Mouse (Mus musculus) mesoderm, embryonic 11.5 days (tissue): Measurements from ENCODE around the gene Slco4a1.

Source experiments
- DNase-seq: peaks from one replicate; pipeline ENCODE4 v3.0.0-alpha.2; 2012; ENCODE audit warnings: low read depth, low spot score

The Slco4a1 gene

DNA sequence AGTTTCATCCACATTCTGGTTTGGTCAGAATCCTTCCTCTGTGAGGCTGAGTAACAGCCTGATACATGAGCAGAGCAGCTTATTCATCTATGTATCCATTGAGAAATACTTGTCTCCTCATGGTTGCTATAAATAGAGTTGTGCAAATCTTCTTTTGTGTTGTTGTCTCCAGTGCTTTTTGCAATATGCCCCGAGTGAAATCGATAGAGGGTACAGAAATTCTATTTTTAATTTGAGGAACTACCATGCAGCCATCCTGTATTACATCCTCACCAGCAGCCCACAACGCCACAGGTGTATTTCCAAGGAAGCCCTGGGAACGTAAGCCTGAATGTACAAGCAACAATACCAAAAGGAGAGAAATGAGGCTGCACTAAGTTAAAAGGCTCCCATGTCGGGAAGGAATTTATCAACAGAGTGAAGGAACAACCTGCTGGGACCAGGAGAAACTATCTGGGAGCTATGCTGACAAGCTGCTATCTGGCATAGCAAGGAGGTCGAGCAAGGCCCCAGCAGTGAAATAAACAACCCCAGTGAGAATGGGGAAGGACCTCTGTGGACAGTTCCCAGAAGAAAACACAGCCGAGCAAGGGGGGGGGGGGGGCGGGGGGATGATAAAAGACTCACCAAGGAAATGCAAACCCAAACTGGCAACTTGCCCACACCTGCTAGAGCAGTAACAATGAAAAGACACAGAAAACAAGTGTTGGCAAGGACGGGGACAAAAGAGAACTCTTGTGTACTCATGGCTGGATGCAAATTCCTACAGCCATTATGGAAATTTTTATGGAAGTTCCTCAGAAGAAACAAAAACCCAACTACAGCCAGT lies 10.9 kb upstream of the Slco4a1 start:
- no peak for DNase-seq

DNA sequence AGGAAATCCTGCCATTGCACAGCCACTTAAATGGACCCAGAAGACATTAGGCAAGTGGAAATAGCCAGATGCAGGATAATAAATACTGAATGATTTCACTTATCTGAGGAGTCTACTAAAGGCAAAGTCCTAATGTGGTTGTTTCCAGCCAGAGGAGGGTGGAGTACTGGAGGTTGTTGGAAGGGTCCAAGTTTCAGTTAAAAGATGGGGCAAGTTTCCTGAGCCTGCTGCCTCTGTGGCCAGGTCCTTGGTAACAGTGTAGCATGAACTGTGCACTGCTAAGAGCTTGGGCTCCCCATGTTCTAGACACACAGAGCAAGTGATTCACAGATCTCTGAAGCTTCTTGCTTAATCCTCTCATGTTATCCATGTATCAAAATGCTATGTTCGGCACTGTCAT lies 10.1 kb upstream of the Slco4a1 start:
- DNase-seq, result no peak

DNA sequence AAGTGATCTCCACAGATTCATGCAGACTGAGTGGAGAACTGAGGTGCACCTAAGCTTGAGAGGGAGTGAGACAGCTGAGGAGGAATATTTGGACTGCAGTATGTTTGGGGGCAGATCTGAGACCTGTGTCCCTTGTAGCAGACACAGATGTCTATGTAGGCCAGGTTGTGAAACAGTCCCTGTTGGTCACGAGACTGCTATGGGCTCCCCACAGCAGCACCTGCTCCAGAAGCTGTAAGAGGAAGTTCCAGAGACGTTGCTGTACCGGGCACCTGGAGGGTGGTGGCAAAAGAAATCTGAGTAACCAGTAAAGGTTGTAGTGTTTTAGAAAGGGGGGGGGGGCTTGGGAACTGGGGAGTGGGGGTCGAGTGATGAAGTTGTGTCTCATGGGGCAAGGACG lies 7.0 kb upstream of the Slco4a1 start:
- DNase-seq, result no peak

DNA sequence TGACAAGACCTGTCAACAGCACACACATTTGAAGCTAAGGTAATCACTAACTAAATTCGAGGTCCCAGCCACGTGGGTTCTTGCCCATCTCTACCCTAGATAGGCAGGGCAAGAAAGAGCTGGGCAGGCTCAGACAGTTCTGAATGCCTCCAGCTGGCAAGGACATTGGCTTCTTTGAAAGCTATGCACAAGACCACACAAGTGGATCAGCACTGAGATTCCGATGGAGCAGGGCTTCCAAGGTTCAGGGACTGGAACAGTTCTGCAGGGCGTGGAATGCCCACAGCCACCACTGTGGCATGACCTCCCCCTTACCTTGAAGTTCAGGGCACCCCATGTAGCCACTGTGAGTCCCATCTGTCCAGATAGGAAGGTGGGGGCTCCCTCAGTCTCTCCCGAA lies 5.5 kb upstream of the Slco4a1 start:
- DNase-seq, result no peak

GRCm38 (mm10) chr2:180456705-180457104 lies 660 bp downstream of the Slco4a1 start:
- no peak for DNase-seq

DNA sequence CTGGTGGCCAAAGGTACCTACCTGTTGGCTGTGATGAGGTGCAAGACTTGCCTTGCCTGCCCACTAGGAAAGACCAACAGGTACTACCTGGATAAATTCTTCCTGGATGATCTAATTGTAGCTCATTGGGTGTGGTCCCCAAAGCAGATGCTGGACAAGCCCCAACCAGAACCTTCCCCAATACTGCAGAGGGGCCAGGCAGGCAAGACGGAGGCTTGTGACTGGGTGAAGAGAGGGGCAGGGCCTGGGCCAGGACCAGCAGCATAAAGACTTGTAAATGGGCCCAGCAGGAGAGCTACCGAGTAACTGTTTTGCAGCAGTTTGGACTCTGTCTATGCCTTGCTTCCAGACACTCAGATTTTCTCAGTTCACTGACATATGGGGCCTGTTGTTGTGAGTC lies 1.6 kb downstream of the Slco4a1 start:
- no peak for DNase-seq

- DNase-seq, result no peak
Observed at GRCm38 (mm10) chr2:180459437-180459836, 3.4 kb downstream of the Slco4a1 start.

DNA sequence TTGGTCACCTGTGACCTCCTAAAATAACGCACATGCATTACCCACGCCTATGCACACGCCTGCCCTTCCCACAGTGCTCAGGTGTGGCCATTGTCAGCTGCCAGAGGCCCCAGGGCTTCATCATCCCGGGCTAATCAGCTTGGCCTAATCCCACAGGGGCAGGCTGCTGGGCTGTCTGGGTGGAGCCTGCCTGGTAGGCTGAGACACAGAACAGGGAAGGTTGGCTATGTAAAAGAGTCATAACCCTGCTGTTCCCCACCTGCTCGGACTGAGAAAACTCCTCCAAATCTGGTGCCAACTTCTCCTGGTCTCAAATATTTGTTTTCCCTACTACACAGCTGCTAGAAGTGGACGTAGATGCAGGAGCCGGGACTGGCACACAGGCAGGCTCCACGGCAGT lies 4.8 kb downstream of the Slco4a1 start:
- DNase-seq, result no peak

GRCm38 (mm10) chr2:180462593-180462992 lies 6.5 kb downstream of the Slco4a1 start:
- no peak for DNase-seq

DNA sequence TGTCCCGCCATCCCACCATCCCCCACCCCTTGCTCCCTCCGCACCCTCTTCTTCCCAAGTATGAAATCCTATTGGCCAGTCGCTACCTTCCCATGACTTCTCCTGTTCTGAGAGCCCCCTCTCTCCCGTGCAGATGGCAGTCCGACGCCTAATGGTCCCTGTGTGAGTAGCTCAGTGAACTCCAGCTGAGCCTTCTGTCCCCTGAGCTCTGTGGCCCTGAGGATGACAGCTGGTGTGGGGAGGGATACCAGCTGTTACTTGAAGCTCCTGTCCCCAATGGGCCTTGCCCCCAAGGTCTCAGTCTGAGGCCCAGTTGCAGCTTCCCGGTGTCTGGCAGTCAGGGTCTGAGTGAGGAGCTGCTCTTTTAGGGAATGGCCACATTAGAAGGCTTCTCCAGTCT lies 10.5 kb downstream of the Slco4a1 start:
- peak; percentile 55 for DNase-seq

- no peak for DNase-seq
Observed at GRCm38 (mm10) chr2:180468871-180469270, 12.8 kb downstream of the Slco4a1 start.

DNA sequence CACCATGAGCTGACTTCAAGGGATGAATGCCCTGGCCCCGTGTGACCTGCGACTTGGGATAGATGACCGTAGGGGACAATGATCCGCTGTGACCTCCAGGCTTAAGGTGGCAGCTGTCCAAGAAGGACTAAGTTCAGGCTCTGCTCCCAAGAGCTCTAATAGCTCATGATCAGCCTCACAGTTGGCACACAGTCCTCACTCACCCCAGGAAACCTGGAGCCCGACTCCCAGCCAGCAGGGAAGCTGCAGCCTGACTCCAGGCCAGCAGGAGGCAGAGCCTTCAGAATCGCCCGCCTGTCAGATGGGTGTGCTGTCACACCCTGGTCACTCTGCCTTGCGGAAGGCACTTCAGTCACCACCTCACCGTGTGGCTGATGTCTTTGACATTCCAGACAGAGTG lies 13.7 kb downstream of the Slco4a1 start:
- DNase-seq, result no peak

GRCm38 (mm10) chr2:180472306-180473079 lies 16.4 kb downstream of the Slco4a1 start:
- DNase-seq, result peak; percentile 79

GRCm38 (mm10) chr2:180473080-180473440 lies 17.0 kb downstream of the Slco4a1 start:
- DNase-seq, result peak; percentile 81

- no peak for DNase-seq
Observed at GRCm38 (mm10) chr2:180474864-180475263, 18.8 kb downstream of the Slco4a1 start.

DNA sequence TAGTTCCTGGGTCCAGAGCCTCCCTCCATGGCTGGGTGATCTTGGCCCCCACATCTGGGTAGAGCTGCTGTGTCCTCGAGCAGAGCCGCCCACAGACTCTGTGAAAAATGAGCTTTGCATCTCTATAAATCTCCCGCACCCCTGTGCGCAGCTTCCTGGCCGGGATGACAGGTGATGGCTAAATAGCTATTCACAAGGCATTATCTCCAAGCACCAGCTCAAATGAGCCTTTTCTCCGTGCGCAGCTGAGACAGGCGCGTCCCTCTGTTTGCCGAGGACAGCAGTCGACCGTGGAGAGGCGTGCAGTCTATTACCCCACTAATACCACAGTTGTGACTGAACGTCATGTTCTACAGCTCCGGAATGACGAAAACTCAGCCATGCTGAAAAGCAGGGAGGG lies 26.2 kb downstream of the Slco4a1 start:
- peak; percentile 39 for DNase-seq

- DNase-seq, result no peak
Observed at GRCm38 (mm10) chr2:180484882-180485281, 28.8 kb downstream of the Slco4a1 start.

- DNase-seq, result no peak
Observed at GRCm38 (mm10) chr2:180485306-180485705, 29.3 kb downstream of the Slco4a1 start.

DNA sequence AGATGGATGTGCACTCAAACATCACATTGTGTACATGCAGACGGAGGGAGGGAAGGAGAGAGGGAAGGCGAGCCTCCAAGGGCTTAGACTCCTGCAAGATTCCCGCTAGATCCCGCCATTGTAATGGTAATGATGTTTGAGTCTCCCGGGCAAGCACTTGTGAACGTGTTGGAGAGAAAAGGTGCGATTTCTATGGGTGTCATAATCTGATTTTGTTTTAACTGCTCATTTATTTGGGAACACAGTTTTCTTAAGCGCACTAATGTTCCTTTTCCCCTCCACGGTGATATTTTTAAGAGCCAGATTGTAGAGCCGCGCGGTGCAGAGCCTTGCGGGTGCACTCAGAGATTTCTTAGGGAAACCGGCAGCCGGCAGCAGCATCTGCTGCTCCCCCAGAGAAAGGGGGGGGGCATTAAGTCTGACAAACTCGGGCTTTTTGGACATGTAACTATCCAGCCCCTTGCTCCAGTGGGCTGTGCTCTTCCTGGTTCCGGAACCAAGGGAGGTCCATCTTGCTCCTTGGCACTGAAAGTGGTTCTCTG lies 32.2 kb downstream of the Slco4a1 start:
- DNase-seq, result no peak

GRCm38 (mm10) chr2:180495906-180496305 lies 39.9 kb downstream of the Slco4a1 start:
- no peak for DNase-seq

DNA sequence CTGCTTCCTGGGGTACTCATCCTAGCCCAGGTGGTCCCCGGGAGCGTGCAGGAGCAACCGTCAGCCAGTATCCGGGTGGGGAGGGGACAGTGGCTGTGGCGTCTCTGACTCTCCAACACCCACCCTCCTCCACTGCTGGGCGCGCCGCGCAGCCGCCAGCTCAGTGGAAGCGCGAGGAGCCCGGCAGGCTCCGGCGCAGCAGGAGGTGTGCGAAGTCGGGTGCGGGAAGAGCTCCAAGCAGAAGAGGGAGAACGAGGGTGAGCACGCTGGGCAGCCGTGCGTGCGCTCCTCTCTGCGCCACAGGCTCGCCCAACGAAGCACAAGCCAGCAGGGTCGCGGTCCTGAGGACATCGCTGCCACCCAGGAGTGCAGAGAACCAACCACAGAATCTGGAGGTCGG lies 43.7 kb downstream of the Slco4a1 start, which contains the start of gene Ntsr1:
Gene Ntsr1 (plus strand): TSS at position 236 of the 400 bp plus-strand sequence.
- peak; percentile 24 for DNase-seq

- DNase-seq, result no peak
Observed at GRCm38 (mm10) chr2:180500726-180501125, 44.7 kb downstream of the Slco4a1 start.
